Mouse (Mus musculus) CH12.LX (cell line): ENCODE data around the gene Pcsk6. TPM values are rescaled to one million over a fixed set of nuclear protein-coding genes. Genes with fewer than 3 reads are reported as not detected.

Source experiments
- DNase-seq: peaks from one replicate; pipeline ENCODE4 v3.0.0-alpha.2; 2013; ENCODE audit errors: extremely low read depth
- H3K27ac ChIP-seq: 2 replicates; pipeline ENCODE4 v1.5.1; 2012; ENCODE audit warnings: low read depth, mild to moderate bottlenecking, control low read depth, moderate library complexity; ENCODE audit not compliant: insufficient read depth
- H3K27me3 ChIP-seq: replicated peaks from 2 replicates; pipeline ENCODE3; 2012; ENCODE audit warnings: inconsistent platforms
- H3K36me3 ChIP-seq, 2 experiments: replicated peaks in 1 of 2; 2 replicates each; pipeline versions ENCODE3 to v1.6.1; 2012; ENCODE audit warnings: inconsistent platforms in 1 of 2, low read length in 1 of 2, mild to moderate bottlenecking in 1 of 2, mixed read lengths in 1 of 2, moderate library complexity in 1 of 2; ENCODE audit not compliant: control insufficient read depth in 1 of 2, insufficient read depth in 1 of 2
- H3K4me1 ChIP-seq, 2 experiments: 2 replicates each; pipeline ENCODE4 v1.6.1; 2012; ENCODE audit warnings: inconsistent platforms in 1 of 2, moderate library complexity in 1 of 2; ENCODE audit not compliant: insufficient read depth in 2 of 2, control insufficient read depth in 1 of 2
- H3K4me2 ChIP-seq: 2 replicates; pipeline ENCODE4 v1.6.1; 2012; ENCODE audit warnings: low read depth, mild to moderate bottlenecking, control low read depth; ENCODE audit not compliant: poor library complexity, insufficient read depth, severe bottlenecking
- H3K4me3 ChIP-seq, 3 experiments: fragments of 150-350 bp in 1 of 3; sonication (generic) in 1 of 3; replicated peaks in 1 of 3; 2 replicates each; pipeline versions ENCODE3 to v1.5.1; 2011 to 2012; ENCODE audit warnings: low read depth in 2 of 3, low read length in 2 of 3, mild to moderate bottlenecking in 2 of 3, moderate library complexity in 2 of 3, control low read depth in 1 of 3, improper control_type of control experiment in 1 of 3, inconsistent platforms in 1 of 3, mixed read lengths in 1 of 3; ENCODE audit not compliant: poor library complexity in 1 of 3
- H3K79me2 ChIP-seq: replicated peaks from 2 replicates; pipeline ENCODE4 v1.6.1; 2012; ENCODE audit warnings: mild to moderate bottlenecking, moderate library complexity; ENCODE audit not compliant: control insufficient read depth, poor library complexity, insufficient read depth, severe bottlenecking; ENCODE audit errors: extremely low read depth
- H3K9ac ChIP-seq: 2 replicates; pipeline ENCODE4 v1.6.1; 2012; ENCODE audit warnings: low read depth, mild to moderate bottlenecking, control low read depth, moderate library complexity; ENCODE audit not compliant: insufficient read depth
- H3K9me3 ChIP-seq: replicated peaks from 2 replicates; pipeline ENCODE3; 2012; ENCODE audit warnings: low read length, inconsistent platforms, mixed read lengths
- BHLHE40 ChIP-seq: IDR thresholded peaks from 2 replicates; pipeline ENCODE4 v1.6.1; 2011; ENCODE audit warnings: mild to moderate bottlenecking, low read depth, low read length, improper control_type of control experiment
- CHD1 ChIP-seq: IDR thresholded peaks from 2 replicates; pipeline ENCODE4 v1.6.1; 2012; ENCODE audit warnings: low read depth, low read length, improper control_type of control experiment, inconsistent platforms
- CHD2 ChIP-seq: IDR thresholded peaks from 2 replicates; pipeline ENCODE4 v1.6.1; 2011; ENCODE audit warnings: low read length, improper control_type of control experiment
- E2F4 ChIP-seq: IDR thresholded peaks from 2 replicates; pipeline ENCODE4 v1.6.1; 2011; ENCODE audit warnings: low read depth, low read length, improper control_type of control experiment; ENCODE audit not compliant: insufficient replicate concordance
- ELF1 ChIP-seq: IDR thresholded peaks from 2 replicates; pipeline ENCODE4 v1.6.1; 2014; ENCODE audit warnings: low read depth, mild to moderate bottlenecking, inconsistent platforms, low read length, improper control_type of control experiment
- IRF4 ChIP-seq: IDR thresholded peaks from 2 replicates; pipeline ENCODE4 v1.6.1; 2014; ENCODE audit warnings: low read depth, mild to moderate bottlenecking, inconsistent platforms, low read length, improper control_type of control experiment
- JUN ChIP-seq: IDR thresholded peaks from 2 replicates; pipeline ENCODE4 v1.6.1; 2011; ENCODE audit warnings: low read depth, mild to moderate bottlenecking, low read length, improper control_type of control experiment, moderate library complexity; ENCODE audit not compliant: insufficient read depth
- MAFK ChIP-seq: IDR thresholded peaks from 2 replicates; pipeline ENCODE4 v1.6.1; 2011; ENCODE audit warnings: low read length, improper control_type of control experiment; ENCODE audit not compliant: insufficient replicate concordance
- MEF2A ChIP-seq: IDR thresholded peaks from 2 replicates; pipeline ENCODE4 v1.6.1; 2014; ENCODE audit warnings: low read depth, mild to moderate bottlenecking, inconsistent platforms, low read length, improper control_type of control experiment, borderline replicate concordance
- MXI1 ChIP-seq: IDR thresholded peaks from 2 replicates; pipeline ENCODE4 v1.6.1; 2011; ENCODE audit warnings: mild to moderate bottlenecking, low read depth, low read length, improper control_type of control experiment
- MYC ChIP-seq: IDR thresholded peaks from 2 replicates; pipeline ENCODE4 v1.6.1; 2011; ENCODE audit warnings: low read depth, mild to moderate bottlenecking, improper control_type of control experiment, low read length
- NRF1 ChIP-seq: IDR thresholded peaks from 2 replicates; pipeline ENCODE4 v1.6.1; 2014; ENCODE audit warnings: low read depth, mild to moderate bottlenecking, inconsistent platforms, low read length, improper control_type of control experiment, moderate library complexity
- POLR2A ChIP-seq: IDR thresholded peaks from 2 replicates; pipeline ENCODE4 v1.6.1; 2011; ENCODE audit warnings: low read depth, mild to moderate bottlenecking, improper control_type of control experiment, low read length
- RCOR1 ChIP-seq: conservative IDR thresholded peaks from 2 replicates; pipeline ENCODE4 v1.6.1; 2012; ENCODE audit warnings: low read depth, mild to moderate bottlenecking, inconsistent platforms, low read length, improper control_type of control experiment
- SIN3A ChIP-seq: IDR thresholded peaks from 2 replicates; pipeline ENCODE4 v1.6.1; 2012; ENCODE audit warnings: low read length, improper control_type of control experiment, inconsistent platforms
- SMC3 ChIP-seq: IDR thresholded peaks from 2 replicates; pipeline ENCODE4 v1.6.1; 2011; ENCODE audit warnings: low read depth, low read length, improper control_type of control experiment
- TBP ChIP-seq: conservative IDR thresholded peaks from 2 replicates; pipeline ENCODE4 v1.6.1; 2011; ENCODE audit warnings: low read depth, low read length, improper control_type of control experiment
- UBTF ChIP-seq: IDR thresholded peaks from 2 replicates; pipeline ENCODE4 v1.6.1; 2012; ENCODE audit warnings: low read depth, mild to moderate bottlenecking, inconsistent platforms, low read length, improper control_type of control experiment, moderate library complexity
- USF1 ChIP-seq: IDR thresholded peaks from 2 replicates; pipeline ENCODE4 v1.6.1; 2014; ENCODE audit warnings: low read depth, mild to moderate bottlenecking, inconsistent platforms, low read length, improper control_type of control experiment
- USF2 ChIP-seq: conservative IDR thresholded peaks from 2 replicates; pipeline ENCODE4 v1.6.1; 2011; ENCODE audit warnings: low read depth, low read length, improper control_type of control experiment
- ZC3H11A ChIP-seq: IDR thresholded peaks from 2 replicates; pipeline ENCODE4 v1.6.1; 2012; ENCODE audit warnings: low read depth, mild to moderate bottlenecking, inconsistent platforms, low read length, improper control_type of control experiment
- ZKSCAN1 ChIP-seq: IDR thresholded peaks from 2 replicates; pipeline ENCODE4 v1.6.1; 2012; ENCODE audit warnings: low read depth, inconsistent platforms, low read length, improper control_type of control experiment, borderline replicate concordance
- ZMIZ1 ChIP-seq: IDR thresholded peaks from 2 replicates; pipeline ENCODE4 v1.6.1; 2012; ENCODE audit warnings: low read depth, mild to moderate bottlenecking, inconsistent platforms, low read length, improper control_type of control experiment
- ZNF384 ChIP-seq: IDR thresholded peaks from 2 replicates; pipeline ENCODE4 v1.6.1; 2012; ENCODE audit warnings: low read depth, low read length, improper control_type of control experiment, inconsistent platforms
- dilution Hi-C: fragments of 300-500 bp; cut with MboI; formaldehyde crosslinking; loops from 2 replicates; pipeline ENCODE4 v1.14.3; 2020; ENCODE audit warnings: low sequenced_read_pairs; ENCODE audit not compliant: extremely low pct_unique_long_range_greater_than_20kb, extremely low pct_ligation_motif_present
- in situ Hi-C: fragments of 300-500 bp; cut with MboI; formaldehyde crosslinking; loops from 3 replicates; pipeline ENCODE4 v1.14.3; 2019; ENCODE audit warnings: low sequenced_read_pairs, low pct_ligation_motif_present, low pct_unique_long_range_greater_than_20kb, mixed read lengths
- polyA plus RNA-seq: library from polyadenylated mRNA; unstranded; fragments of >175 nt; gene quantifications from 2 replicates; pipeline ENCODE4 v1.2.1, GENCODE M21; 2012; ENCODE audit warnings: low read depth; ENCODE audit not compliant: insufficient read length
- total RNA-seq, 2 experiments: library from RNA; depleted of rRNA; stranded (reverse); fragments of 300-350 nt in 1 of 2; fragments of >200 nt in 1 of 2; gene quantifications; 2 replicates each; pipeline ENCODE4 v1.2.3; 2012 to 2014

Gene Pcsk6
- total and polyA plus RNA-seq, 3 experiments = not detected

DNA sequence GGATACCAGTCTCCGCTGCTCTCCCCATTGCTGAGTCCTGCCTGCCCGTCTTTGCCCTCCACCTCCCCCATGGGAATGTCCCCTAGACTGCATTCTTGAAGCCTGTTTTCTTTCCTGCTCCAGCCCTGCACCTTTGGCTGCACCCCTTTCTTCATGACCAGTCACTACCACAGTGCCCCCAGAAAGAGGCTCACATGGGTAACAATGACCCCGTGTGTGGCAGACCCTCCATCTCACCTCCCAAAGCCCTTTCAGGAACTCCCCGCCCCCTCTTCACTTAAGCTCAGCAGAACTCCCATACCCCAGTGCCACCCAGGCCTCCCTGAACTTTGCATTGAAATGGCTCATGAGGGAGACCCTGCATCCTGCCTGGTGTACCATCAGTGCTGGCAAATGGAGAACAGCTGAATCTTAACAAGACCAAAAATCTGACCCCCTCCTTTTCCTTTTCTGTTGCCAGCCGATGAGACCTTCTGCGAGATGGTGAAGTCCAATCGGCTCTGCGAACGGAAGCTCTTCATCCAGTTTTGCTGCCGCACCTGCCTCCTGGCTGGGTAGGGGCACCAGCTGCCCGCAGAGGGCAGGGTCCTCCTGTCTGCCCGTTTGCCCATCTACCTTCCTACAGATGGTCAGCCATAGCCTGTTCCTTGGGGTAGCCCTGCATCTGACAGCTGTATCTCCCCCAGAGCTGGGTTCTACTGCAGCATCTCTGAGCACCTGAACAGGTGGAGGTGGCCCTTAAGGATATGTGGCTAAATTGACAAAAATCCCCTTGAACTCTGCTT is 187.1 kb downstream of the Pcsk6 start:
- DNase-seq = no peak
- H3K9ac ChIP-seq = no peak overlapping the region
- no peak overlapping the region for H3K27ac ChIP-seq
- TF ChIP-seq E2F4 (no peak), IRF4 (no peak), MXI1 (no peak), UBTF (no peak), TBP (no peak), ZC3H11A (no peak), CHD1 (no peak), NRF1 (no peak), CHD2 (no peak), USF1 (no peak), BHLHE40 (no peak), ZNF384 (no peak)
- TF ChIP-seq, all 38 proteins: peak for 0
- dilution Hi-C loops (no loop called here), in situ Hi-C loops (no loop called here)
- H3K4me1 ChIP-seq = no peaks in the 10 kb centered on the region
- no peak overlapping the region for H3K4me3 ChIP-seq
- H3K27me3 ChIP-seq = peaks cover 82% of the 10 kb centered on the region
- no peak overlapping the region for H3K4me2 ChIP-seq
- peaks cover 4% of the 10 kb centered on the region for H3K9me3 ChIP-seq
- no peaks in the 10 kb centered on the region for H3K36me3 ChIP-seq
- no peaks in the 10 kb centered on the region for H3K79me2 ChIP-seq

DNA sequence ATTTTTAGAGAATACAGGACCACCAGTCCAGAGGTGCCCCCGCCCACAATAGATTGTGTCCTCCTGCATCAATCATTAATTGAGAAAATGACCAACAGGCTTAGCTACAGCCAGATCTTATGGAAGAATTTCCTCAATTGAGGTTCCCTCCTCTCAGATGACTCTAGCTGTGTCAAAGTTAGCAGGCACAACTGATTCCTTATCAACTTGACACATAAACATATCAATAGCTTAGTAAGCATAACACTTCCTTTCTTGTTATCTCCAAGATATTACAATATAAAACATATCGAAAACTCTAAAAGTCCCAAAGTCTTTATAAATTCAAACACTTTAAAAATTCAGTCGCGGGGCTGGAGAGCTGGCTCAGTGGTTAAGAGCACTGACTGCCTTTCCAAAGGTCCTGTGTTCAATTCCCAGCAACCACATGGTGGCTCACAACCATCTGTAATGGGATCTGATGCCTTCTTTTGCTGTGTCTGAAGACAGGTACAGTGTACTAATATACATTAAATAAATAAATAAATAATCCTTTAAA is 192.5 kb downstream of the Pcsk6 start:
- H3K36me3 ChIP-seq = no peaks in the 10 kb centered on the region
- H3K9me3 ChIP-seq = peaks cover 4% of the 10 kb centered on the region
- no peaks in the 10 kb centered on the region for H3K79me2 ChIP-seq
- TF ChIP-seq MAFK (no peak), JUN (no peak), SIN3A (no peak), IRF4 (no peak), MYC (no peak), SMC3 (no peak), ZMIZ1 (no peak), NRF1 (no peak), USF2 (no peak), RCOR1 (no peak), MEF2A (no peak), MXI1 (no peak), POLR2A (no peak), ELF1 (no peak), ZKSCAN1 (no peak), UBTF (no peak), CHD1 (no peak)
- H3K4me1 ChIP-seq = peaks cover 0 to 4% of the 10 kb centered on the region in 2 experiments; a peak in 1 of 4 replicates
- no peak overlapping the region for H3K9ac ChIP-seq
- dilution Hi-C loops = no loop called here
- in situ Hi-C loops = loop anchor here (10.0 kb wide), 1 partner anchor 339 kb away; no protein-coding TSS in a partner anchor
- peaks cover 32% of the 10 kb centered on the region for H3K27me3 ChIP-seq
- no peak overlapping the region for H3K4me3 ChIP-seq
- H3K4me2 ChIP-seq = no peak overlapping the region
- no peak for DNase-seq
- H3K27ac ChIP-seq = no peak overlapping the region
